Mouse (Mus musculus) MEL (cell line): ENCODE results near the gene AW011738.

ENCODE experiments used
- CHD1 ChIP-seq: IDR thresholded peaks from 2 replicates; pipeline ENCODE4 v1.6.1; 2012; ENCODE audit warnings: low read depth, mild to moderate bottlenecking, inconsistent platforms, low read length, improper control_type of control experiment
- GABPA ChIP-seq: IDR thresholded peaks from 2 replicates; pipeline ENCODE4 v1.6.1; 2012; ENCODE audit warnings: low read depth, mild to moderate bottlenecking, inconsistent platforms, low read length, improper control_type of control experiment, moderate library complexity
- GATA1 ChIP-seq: IDR thresholded peaks from 2 replicates; pipeline ENCODE4 v1.6.1; 2011; ENCODE audit warnings: low read depth, low read length, improper control_type of control experiment
- POLR2A ChIP-seq, 2 experiments: IDR thresholded peaks; 2 replicates each; pipeline ENCODE4 v1.6.1; 2011 to 2012; ENCODE audit warnings: low read length in 2 of 2, mild to moderate bottlenecking in 2 of 2, control low read depth in 1 of 2, improper control_type of control experiment in 1 of 2, low read depth in 1 of 2, moderate library complexity in 1 of 2; ENCODE audit not compliant: control insufficient read depth in 1 of 2, insufficient read depth in 1 of 2, poor library complexity in 1 of 2
- POLR2AphosphoS2 ChIP-seq: IDR thresholded peaks from 2 replicates; pipeline ENCODE4 v1.6.1; 2011; ENCODE audit warnings: low read length, improper control_type of control experiment

DNA sequence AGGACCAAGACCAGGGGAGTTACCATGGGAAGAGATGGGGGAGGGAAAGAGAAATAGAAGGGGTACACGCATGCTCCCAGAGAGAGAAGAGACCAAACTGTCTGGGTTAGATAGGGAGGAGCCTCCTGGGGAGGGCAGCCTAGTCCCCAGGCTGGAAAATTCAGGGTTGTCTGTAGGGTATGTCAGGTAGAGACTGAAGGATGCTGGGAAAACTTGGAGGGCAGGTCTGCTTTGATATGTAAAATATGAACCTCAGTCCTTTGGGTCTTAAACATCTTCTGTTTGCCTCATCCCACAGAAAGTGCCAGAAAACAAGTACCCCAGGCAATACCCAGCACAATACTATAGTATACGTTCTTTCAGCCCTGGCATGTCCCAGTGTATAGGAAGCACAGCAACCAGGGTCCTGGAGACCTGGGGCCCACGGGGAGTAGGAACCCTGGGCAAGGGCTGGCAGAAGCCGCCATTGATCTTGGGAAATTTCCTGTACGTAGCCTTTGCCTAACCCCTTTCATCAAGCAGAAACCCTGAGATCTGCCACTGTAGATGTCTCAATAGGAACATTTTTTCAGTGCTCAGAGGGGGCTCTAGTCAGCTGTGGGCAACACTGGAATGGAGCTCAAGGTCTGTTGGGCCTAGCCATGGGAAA, 14.8 kb upstream of the AW011738 start:
- TF ChIP-seq GABPA = no peak
- TF ChIP-seq CHD1 = no peak
- TF ChIP-seq POLR2A (IDR thresholded peaks at IDR 0.05; ENCODE audit: control insufficient read depth in 1 of 2, insufficient read depth in 1 of 2, low read depth in 1 of 2, low read length in 2 of 2, poor library complexity in 1 of 2) = no peak
- TF ChIP-seq POLR2AphosphoS2 = no peak
- TF ChIP-seq GATA1 = no peak
